Mouse (Mus musculus) cerebellum, adult 11-12 months (tissue): ENCODE measurements around the gene Gstt2.
"Not testable (repeated sequence)": the region's sequence is repeated elsewhere in the genome, so short reads cannot be mapped to it uniquely, and the experiment has no call there.

ENCODE experiments used
- DNase-seq: peaks from one replicate; pipeline ENCODE4 v3.0.0; 2022

Gene Gstt2

GRCm38 (mm10) chr10:75855416-75855981 lies 18.3 kb upstream of the Gstt2 start:
- no peak for DNase-seq

DNA sequence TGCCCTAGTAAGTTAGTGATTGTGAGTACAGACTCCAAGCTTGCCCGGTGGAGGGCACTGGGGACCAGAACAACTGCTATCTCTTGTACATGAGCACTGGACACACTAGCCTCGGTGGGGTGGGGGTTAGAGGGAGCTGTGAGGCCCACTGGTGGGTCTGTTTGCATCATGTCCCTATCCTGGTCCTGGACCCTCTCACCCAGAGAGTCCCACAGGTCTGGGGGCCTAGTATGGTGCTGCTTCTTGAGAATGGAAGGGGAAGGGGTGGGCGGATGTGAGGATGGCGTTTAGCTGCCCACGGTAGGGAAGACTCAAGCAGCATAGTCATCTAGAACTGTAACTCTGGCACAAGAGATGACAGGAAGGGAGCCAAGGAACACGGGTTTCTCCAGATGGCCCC lies 17.6 kb upstream of the Gstt2 start:
- no peak for DNase-seq

DNA sequence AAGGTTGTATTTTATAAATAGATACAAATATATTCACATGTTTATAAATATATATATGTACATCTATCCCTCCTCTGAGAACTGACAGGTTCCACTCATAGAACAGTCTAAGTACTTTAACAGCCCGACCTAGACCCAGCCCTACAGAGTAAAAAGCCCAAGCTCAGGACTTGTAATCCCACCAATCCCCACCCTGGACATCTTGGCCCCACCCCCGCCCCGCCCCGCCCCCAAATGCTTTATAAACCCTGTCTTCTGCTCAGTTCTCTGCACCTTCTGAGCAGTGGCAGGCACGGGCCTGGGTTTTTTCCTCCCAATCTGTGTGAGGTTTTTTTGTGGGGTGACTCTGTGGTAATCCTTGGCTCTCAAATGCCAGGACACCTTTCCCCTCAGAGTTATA lies 16.9 kb upstream of the Gstt2 start:
- no peak for DNase-seq

- peak; percentile 82 for DNase-seq
Measured at GRCm38 (mm10) chr10:75853452-75853851, 16.2 kb upstream of the Gstt2 start.

DNA sequence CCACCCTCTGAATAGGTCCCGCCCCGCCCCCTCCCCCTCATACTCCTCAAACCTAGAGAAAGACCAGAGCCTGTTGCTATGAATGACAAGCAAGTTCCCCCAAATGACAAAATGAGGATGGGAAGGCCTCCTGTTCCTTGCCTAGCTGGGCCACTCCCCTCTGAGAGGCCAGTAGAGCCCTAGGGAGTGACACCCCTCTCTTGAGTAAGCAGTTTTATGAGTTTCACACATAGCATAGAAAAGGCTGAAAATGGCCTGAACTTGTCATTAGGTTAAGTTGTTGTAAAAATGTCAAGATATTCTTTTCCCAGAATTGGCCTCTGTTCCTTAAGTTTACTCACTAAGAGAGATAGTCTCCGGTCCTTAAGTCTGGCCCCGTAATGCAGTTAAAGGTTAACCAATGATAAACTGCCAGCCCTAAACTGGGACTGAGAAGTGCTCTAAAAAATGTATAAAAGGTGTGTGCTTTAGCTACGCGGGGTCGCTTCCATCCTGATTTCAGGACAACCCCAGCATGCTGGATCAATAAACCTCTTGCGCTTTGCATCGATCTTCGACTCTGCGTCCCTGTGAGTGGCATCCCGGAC lies 15.4 kb upstream of the Gstt2 start:
- no peak for DNase-seq

GRCm38 (mm10) chr10:75851681-75852080 lies 14.5 kb upstream of the Gstt2 start:
- no peak for DNase-seq

DNA sequence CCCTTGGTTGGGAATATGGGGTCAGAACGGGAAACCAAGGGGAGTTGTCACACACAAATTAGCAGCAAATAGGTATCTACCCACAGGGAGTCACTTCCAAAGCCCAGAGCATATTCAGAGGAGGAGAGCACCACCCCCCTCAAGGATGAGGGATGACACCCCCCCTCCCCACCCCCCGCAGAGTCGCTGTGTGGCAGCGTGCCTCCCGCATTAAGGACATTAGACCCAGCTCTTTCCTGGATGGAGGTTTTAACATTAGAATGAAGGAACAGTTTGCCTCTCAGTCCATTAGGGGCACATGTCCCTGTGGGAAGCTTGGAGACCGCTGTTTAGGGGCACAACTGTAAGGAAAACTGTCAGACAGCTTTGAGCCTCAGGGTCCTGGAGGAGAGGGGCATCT lies 13.9 kb upstream of the Gstt2 start:
- DNase-seq: no peak

DNA sequence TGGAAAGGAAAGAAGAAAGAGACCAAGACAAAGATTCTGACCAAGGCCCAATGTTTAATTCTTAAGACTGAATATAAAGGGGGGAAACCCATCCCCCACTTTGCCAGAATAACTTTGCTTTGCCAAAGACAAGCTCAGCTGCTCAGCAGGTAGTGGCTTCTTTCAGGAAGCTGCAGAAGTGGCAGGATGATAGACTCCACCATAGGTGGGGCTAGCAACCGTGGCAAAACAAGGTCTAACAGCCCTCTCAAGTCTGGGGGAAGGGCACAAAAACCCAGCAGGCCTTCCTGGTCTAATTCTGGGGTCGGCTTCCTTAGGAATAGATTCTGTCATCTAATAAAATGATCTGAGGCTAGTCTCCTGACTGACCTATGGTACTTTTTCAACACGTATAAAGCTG lies 11.2 kb upstream of the Gstt2 start:
- DNase-seq: no peak

DNA sequence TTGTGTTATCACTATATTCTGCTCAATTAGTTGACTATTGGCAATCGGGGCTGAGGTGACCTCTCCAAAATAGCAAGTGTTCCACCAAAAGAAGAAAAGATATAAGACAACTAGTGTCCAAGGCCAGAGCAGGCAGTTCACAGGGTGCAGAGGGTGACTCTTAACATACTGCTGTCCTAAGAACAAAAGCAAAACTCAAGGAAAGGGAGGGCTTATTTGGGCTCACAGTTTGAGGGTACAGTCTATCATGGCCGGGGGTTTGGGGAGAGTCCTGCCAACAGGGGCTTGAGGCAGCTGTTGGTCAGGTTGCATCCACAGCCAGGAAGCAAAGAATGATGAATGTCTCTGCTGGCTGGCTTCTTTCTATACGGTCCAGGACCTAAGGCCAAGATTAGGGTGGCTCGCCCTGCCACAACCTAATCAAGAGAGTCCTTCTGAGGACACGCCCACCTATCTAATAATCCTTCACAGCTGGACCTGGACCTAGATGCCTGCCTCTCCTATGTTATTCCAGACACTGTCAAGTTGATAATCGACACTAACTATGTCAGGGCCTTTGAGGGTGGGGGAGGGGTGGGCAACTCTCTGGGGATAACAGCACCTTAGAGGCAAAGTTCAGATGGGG lies 8.2 kb upstream of the Gstt2 start:
- DNase-seq: no peak

- no peak for DNase-seq
Measured at GRCm38 (mm10) chr10:75844800-75845199, 7.6 kb upstream of the Gstt2 start.

- DNase-seq: not testable (repeated sequence)
Measured at GRCm38 (mm10) chr10:75843898-75844297, 6.7 kb upstream of the Gstt2 start.

DNA sequence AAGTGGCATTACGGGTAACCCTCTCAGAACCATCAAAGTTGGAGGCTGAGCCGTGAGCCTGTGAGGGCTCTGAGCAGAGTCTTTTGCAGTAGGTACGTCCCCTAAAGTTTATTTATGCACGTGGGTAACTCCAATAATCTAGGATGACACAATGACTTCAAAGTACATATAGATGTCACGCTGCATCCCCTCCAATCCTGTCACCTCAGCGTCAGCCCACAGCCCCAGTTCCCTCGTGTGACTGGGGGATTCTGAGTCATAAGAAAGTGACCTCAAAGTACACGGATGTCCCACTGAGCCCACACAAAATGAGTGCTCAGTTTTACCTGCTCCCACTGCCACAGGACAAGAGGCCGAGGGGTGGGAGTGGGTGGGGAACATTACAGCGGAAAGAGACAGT lies 1.9 kb upstream of the Gstt2 start:
- no peak for DNase-seq

- DNase-seq: peak; percentile 40
Measured at GRCm38 (mm10) chr10:75835761-75836531, 1.3 kb downstream of the Gstt2 start.

GRCm38 (mm10) chr10:75835307-75835706 lies 1.9 kb downstream of the Gstt2 start:
- DNase-seq: peak; percentile 64

DNA sequence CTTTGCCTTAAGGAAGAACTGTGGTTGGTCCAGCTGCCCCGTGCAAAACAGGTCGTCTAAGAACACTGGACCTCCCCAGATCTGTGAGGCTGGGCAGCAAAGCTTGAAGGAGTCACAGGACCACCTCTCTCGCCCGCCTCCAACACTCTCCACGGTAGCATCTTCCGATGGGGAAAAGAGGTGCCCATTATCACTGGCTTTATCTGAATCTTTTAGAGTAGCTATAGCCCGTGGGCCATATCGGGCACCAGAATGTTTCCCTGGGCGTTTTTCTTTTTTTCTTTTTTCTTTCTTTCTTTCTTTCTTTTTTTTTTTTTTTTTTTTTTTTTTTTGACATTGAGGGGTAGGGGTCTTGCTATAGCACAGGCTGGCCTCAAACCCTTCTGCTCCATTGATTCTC lies 2.5 kb downstream of the Gstt2 start:
- DNase-seq: no peak

- peak; percentile 67 for DNase-seq
Measured at GRCm38 (mm10) chr10:75834250-75834649, 3.0 kb downstream of the Gstt2 start.

- no peak for DNase-seq
Measured at GRCm38 (mm10) chr10:75833456-75834080, 3.7 kb downstream of the Gstt2 start.

GRCm38 (mm10) chr10:75832272-75832895 lies 4.8 kb downstream of the Gstt2 start:
- peak; percentile 56 for DNase-seq

DNA sequence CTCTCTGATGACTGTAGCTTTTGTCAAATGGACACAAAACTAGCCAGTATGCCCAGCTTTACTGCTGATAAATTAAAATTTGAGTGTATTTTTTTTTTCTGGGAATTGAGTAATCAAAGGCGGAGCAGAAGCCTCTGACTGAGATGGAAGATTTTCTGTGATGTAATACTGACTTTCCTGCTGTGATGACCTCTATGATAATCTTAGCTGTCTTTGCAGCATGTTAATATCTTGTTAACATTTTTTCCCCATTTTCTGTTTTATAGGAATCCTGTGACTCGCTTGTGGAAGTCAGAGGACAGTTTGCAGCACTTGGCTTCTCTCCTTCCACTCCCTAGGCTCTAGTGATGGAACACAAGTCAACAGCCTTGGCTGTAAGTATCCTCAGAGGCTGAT lies 7.0 kb downstream of the Gstt2 start:
- DNase-seq: no peak

DNA sequence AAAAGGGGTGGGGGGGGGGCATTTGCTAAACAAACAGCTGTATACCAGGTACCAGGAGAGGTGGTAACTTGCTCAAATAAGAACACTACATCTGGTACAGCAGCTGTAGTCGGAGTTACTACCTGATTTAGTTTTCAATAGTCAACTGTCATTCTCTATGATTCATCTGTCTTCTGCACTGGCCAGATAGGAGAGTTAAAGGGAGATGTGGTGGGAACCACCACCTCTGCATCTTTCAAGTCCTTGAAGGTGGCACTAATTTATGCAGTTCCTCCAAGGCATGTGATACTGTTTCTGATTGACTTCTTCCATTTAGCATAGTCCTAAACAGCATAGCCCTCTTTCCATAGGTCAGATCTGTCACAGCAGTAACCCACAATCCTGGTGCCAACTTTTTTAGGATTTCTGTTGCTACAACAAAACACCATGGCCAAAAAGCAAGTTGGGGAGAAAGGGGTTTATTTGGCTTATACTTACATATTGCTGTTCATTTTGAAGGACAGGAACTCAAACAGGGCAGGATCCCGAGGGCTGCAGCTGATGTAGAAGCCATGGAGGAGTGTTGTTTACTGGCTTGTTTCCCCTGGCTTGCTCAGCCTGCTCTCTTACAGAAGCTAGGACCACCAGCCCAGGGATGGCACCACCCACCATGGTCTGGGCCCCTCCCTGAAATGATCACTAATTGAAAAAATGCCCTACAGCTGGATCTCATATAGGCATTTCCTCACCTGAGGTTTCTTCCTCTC lies 7.5 kb downstream of the Gstt2 start:
- no peak for DNase-seq

DNA sequence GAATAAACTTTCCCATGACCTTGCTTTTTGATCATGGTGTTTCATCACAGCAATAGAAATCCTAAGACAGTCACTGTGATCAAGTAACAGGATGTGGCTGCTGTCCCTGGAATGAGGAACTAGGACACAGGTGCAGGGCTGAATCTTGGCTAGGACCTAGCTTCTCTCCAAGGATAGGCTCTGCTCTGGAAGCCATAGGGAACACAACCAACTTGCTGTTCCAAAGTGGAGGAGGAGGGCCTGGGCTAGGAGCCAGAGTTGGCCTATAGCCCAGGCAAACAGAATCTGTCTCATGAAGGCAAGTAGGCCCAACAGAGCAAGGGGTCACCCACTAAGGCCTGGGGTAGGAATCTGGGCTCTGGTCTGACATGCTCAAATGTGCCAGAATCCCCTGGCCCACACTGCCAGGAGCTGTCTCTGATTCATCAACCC lies 8.7 kb downstream of the Gstt2 start:
- peak; percentile 90 for DNase-seq

- peak; percentile 65 for DNase-seq
Measured at GRCm38 (mm10) chr10:75827668-75828360, 9.4 kb downstream of the Gstt2 start.
